8 mouse cellular contexts compared by ENCODE assay signal in genomic region chr1:81744524-81744923, GRCm38 (mm10).
DNase-seq lines count a peak whose midpoint lies in the region; ATAC-seq and TF ChIP-seq lines count a peak whose summit lies in the region.

No protein-coding gene starts in this region.

- ATAC-seq in kidney, embryonic 16.5 days (ENCODE audit: low FRiP score, low TSS enrichment): peak; percentile 93

- TF ChIP-seq POLR2A in brain, embryonic 14.5 days (IDR thresholded peaks at IDR 0.05; ENCODE audit: borderline replicate concordance, extremely low read depth, insufficient read depth, insufficient read length, poor library complexity, severe bottlenecking): no peak

- H3K4me1 ChIP-seq in kidney, embryonic 16.5 days (ENCODE audit: insufficient read depth, low read length): peaks cover 19% of the 10 kb centered on the region

- no peaks in the 10 kb centered on the region for H3K36me3 ChIP-seq in kidney, embryonic 16.5 days (ENCODE audit: insufficient read depth, low read length)

- peak overlapping the region; percentile 56 for H3K27ac ChIP-seq in kidney, embryonic 16.5 days (ENCODE audit: low read length)

- no peak overlapping the region for H3K4me3 ChIP-seq in kidney, embryonic 16.5 days (ENCODE audit: low read length)

- H3K4me2 ChIP-seq in kidney, embryonic 16.5 days (replicated peaks; ENCODE audit: low read depth, low read length): no peak overlapping the region

- no peak overlapping the region for H3K9ac ChIP-seq in kidney, embryonic 16.5 days (replicated peaks; ENCODE audit: low read length)

- H3K9me3 ChIP-seq in kidney, embryonic 16.5 days (ENCODE audit: low read length): no peaks in the 10 kb centered on the region

- no peak for TF ChIP-seq CTCF in brain, embryonic 14.5 days (IDR thresholded peaks at IDR 0.05; ENCODE audit: borderline replicate concordance, extremely low read depth, insufficient read depth, insufficient read length)

- H3K27me3 ChIP-seq in kidney, embryonic 16.5 days (ENCODE audit: insufficient read depth, low read length): no peaks in the 10 kb centered on the region

- WGBS in kidney, embryonic 16.5 days: 17% methylated on average over 8 of the region's 8 CpGs

- peak; percentile 19 to 47 for DNase-seq in cerebellum, postnatal 25 days
- DNase-seq in cerebellum, adult 11 months: no peak
- peak; percentile 88 for DNase-seq in brain, embryonic 14.5 days (ENCODE audit: low read depth)
- DNase-seq in gastrocnemius, postnatal 25 days: peak; percentile 13
- peak; percentile 64 for DNase-seq in lung, postnatal 36 days
- peak; percentile 28 for DNase-seq in right cerebral cortex, postnatal 14 days
- DNase-seq in spleen, postnatal 10 days (ENCODE audit: low spot score in 2 of 2): no peak

Comparison
In these comparisons a context has a peak if more than half of its experiments do, and no peak if none do; other contexts are left out.
1. DNase-seq: peak in cerebellum, postnatal 25 days (2 of 2), brain, embryonic 14.5 days (single experiment), gastrocnemius, postnatal 25 days (single experiment), lung, postnatal 36 days (single experiment) and right cerebral cortex, postnatal 14 days (single experiment); none in cerebellum, adult 11 months (single experiment) and spleen, postnatal 10 days (0 of 2).